Mouse (Mus musculus) brain, embryonic 18.5 days (tissue): Measurements from ENCODE around the gene Cacna1a.
A peak's percentile ranks its signal among the peaks of the same experiment; 100 is the strongest.
"Not testable (repeated sequence)": the region's sequence is repeated elsewhere in the genome, so short reads cannot be mapped to it uniquely, and the experiment has no call there.

ENCODE experiments used
- DNase-seq: peaks from one replicate; pipeline ENCODE4 v3.0.0-alpha.2; 2012; ENCODE audit warnings: low read depth, low spot score

Gene Cacna1a

DNA sequence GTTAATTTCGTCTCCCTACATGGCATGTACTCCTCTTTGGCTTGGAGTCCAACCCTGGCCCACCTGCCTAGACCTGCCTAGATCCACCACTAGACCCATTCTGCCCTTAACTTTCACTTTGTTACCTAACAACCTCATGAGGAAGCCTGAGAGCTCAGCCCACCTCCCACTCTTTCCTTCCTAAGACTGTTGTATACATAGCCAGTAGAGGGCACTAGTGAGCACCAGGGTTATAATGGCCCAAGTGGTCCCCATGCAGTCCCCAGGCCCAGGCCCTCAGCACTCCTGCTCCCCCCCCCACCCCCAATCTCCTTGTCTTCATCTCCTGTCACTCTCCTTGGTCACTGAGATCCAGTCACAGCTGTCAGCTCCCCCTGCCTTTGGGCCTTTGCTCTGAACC, 86.2 kb downstream of the Cacna1a start:
- no peak for DNase-seq

GRCm38 (mm10) chr8:84477341-84477740, 89.1 kb downstream of the Cacna1a start:
- no peak for DNase-seq

- no peak for DNase-seq
Measured at GRCm38 (mm10) chr8:84483004-84483403, 94.8 kb downstream of the Cacna1a start.

- DNase-seq = no peak
Measured at GRCm38 (mm10) chr8:84485366-84485765, 97.1 kb downstream of the Cacna1a start.

GRCm38 (mm10) chr8:84485864-84486263, 97.6 kb downstream of the Cacna1a start:
- DNase-seq = no peak

GRCm38 (mm10) chr8:84489223-84489622, 101.0 kb downstream of the Cacna1a start:
- DNase-seq = no peak

GRCm38 (mm10) chr8:84494541-84495084, 106.4 kb downstream of the Cacna1a start:
- peak; percentile 72 for DNase-seq

DNA sequence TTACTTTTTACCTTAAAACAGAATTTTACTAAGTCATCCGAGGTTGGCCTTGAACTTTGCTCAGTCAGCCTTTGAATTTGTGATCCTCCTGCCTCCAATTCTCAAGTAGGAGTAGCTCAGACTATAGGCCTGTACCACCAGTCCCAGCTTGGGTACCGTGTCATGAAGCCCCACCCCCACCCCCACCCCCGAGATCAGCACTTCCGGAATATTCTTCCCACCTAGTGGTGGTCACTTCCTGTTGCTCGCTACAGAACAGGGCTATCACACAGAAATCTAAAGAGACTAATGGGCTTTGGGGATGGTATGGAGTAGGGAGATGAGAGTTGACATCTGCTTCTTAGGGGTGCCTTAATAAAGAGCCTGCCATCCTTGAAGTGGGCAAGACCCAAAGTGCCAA, 112.9 kb downstream of the Cacna1a start:
- DNase-seq = no peak

- no peak for DNase-seq
Measured at GRCm38 (mm10) chr8:84501671-84502308, 113.5 kb downstream of the Cacna1a start.

DNA sequence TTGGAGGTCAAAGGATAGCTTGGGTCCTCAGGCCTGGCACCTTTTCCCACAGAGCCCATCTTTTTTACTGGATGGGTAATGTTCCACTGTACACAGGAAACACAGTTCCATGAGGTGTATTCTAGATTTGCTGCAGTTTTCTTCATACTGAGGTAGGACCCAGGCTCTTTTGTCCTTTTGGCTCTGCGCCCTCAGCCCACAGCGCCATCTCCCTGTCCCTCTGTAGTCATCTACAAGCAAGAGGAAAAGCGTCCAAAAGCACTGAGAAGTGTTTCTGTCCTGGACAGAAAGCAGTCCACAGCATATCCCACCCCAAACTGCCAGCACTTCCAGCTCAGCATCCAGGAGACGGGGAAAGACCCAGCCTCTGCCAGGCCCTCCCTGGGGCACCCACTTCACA, 114.4 kb downstream of the Cacna1a start:
- DNase-seq = no peak

GRCm38 (mm10) chr8:84507220-84507619, 119.0 kb downstream of the Cacna1a start:
- DNase-seq = no peak

GRCm38 (mm10) chr8:84509764-84510163, 121.5 kb downstream of the Cacna1a start:
- not testable (repeated sequence) for DNase-seq

GRCm38 (mm10) chr8:84511621-84512020, 123.4 kb downstream of the Cacna1a start:
- DNase-seq = no peak

DNA sequence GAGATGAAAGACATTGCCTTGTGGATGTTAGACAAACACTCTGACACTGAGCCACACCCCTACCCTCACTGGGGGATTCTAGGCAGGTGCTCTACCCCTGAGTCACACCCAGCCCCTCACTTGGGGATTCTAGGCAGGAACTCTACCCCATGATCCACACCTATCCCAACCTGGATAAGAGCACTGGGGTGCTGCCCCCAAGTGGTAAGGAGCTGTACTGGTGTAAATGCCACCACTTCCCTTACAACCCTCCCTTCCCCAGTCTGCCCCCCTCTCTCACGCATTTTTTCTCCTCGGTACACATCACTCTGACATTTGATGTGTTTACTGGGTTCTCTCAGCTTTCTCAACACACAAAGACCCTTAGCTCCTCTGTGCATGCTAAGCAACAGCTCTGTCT, 125.5 kb downstream of the Cacna1a start:
- DNase-seq = no peak

GRCm38 (mm10) chr8:84518180-84518579, 129.9 kb downstream of the Cacna1a start:
- no peak for DNase-seq

DNA sequence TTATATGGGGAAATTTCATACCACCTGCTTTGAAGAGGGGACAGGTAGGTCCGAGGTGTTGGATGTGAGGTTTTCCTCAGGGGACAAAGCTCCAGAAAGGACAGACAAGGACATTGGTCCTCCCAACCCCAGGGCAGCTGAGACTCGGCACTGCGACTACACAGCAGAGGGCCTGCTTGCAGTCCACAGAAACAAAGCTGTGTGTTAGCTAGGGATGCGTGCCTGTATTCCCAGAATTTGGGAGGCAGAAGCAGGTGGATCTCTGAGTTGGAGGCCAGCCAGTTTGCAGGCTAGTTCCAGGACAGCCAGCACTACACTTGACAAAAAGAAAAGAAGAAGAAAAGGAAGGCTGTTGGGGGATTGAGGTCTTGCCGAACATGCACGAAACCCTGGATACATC, 130.5 kb downstream of the Cacna1a start:
- no peak for DNase-seq

- DNase-seq = no peak
Measured at GRCm38 (mm10) chr8:84519767-84520626, 131.8 kb downstream of the Cacna1a start.

DNA sequence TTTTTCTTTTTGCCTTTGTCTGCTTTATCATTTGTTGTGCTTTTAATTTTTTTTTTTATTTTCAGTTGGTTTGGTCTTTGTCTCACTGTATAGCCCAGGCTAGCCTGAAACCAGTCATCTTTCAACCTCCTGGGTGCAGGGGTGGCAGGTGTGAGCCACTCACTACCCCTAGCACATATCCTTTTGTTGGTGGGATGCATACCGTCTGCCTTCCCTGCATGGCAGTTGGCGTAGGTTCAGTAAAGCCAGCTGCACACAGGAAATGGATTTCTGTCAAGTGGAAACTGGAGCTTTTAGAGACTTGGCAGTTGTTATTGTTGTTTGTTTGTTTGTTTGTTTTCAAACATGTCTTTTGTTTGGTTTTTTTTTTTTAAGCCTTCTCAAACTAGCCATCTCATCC, 132.8 kb downstream of the Cacna1a start:
- DNase-seq = no peak

GRCm38 (mm10) chr8:84528036-84528435, 139.8 kb downstream of the Cacna1a start:
- no peak for DNase-seq

GRCm38 (mm10) chr8:84529548-84529947, 141.3 kb downstream of the Cacna1a start:
- no peak for DNase-seq

DNA sequence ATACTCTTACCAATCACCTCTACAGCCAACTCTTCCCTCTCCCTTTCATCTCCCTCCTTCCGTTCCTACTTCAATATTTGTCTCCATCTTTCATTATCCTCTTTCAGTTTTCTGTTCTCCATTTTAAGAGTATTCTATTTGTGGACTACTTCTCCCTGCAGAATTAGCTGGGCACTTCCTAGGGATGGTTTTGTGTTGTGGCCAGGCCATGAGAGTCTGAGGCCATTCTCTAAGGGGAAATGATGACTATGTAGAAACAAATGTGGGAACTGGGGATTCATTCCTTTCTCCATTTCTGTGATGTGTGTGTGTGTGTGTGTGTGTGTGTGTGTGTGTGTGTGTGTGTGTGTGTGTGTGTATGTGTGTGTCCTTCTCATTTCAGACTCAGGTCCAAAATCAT, 144.5 kb downstream of the Cacna1a start:
- DNase-seq = no peak

- DNase-seq = no peak
Measured at GRCm38 (mm10) chr8:84533341-84533740, 145.1 kb downstream of the Cacna1a start.

DNA sequence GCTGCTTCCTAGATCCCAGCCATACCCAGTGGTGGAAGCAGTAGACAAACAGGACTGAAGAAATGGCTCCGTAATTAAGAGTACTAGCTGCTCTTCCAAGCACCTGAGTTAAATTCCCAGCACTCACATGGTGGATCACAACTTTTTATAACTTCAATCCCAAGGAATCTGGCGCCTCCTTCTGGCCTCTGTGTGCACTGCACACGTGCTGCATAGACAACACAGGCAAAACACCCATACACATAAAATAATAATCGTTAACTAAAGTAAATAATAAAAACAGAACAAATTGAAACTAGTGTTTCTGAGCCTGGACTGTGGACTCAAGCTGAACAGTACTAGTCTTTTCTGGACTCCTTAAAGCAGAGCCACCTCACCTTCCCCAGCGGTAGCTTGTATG, 148.7 kb downstream of the Cacna1a start:
- DNase-seq = no peak
